Mouse (Mus musculus) MEL (cell line): ENCODE measurements at regions not wholly inside any gene's neighbourhood (a gene's known extent, or its start where the extent isn't known, plus 50 kb on each side); places are given as distances from the start of the nearest gene placed in this dataset.
A peak's percentile ranks its signal among the peaks of the same experiment; 100 is the strongest.

Experiments used
- DNase-seq: peaks from one replicate; pipeline ENCODE4 v3.0.0; 2011; ENCODE audit warnings: low read depth, low spot score
- H3K27ac ChIP-seq: 2 replicates; pipeline ENCODE4 v1.5.1; 2012; ENCODE audit warnings: low read depth, mild to moderate bottlenecking, control low read depth, low read length, moderate library complexity; ENCODE audit not compliant: control insufficient read depth
- H3K27me3 ChIP-seq, 2 experiments: fragments of 150-350 bp in 1 of 2; sonication (generic) in 1 of 2; 2 replicates each; pipeline ENCODE4 v1.6.1; 2012; ENCODE audit warnings: low read length in 2 of 2, mild to moderate bottlenecking in 2 of 2, improper control_type of control experiment in 1 of 2, moderate library complexity in 1 of 2; ENCODE audit not compliant: insufficient read depth in 2 of 2, control insufficient read depth in 1 of 2
- H3K36me3 ChIP-seq, 2 experiments: 2 replicates each; pipeline ENCODE4 v1.6.1; 2012 to 2014; ENCODE audit warnings: low read length in 2 of 2, improper control_type of control experiment in 1 of 2, inconsistent platforms in 1 of 2, mild to moderate bottlenecking in 1 of 2; ENCODE audit not compliant: insufficient read depth in 2 of 2, control insufficient read depth in 1 of 2
- H3K4me1 ChIP-seq, 2 experiments: fragments of 150-350 bp in 1 of 2; sonication (generic) in 1 of 2; 2 replicates each; pipeline ENCODE4 v1.6.1; 2012; ENCODE audit warnings: low read length in 2 of 2, improper control_type of control experiment in 1 of 2, mild to moderate bottlenecking in 1 of 2; ENCODE audit not compliant: insufficient read depth in 2 of 2, control insufficient read depth in 1 of 2
- H3K4me3 ChIP-seq, 2 experiments: fragments of 150-350 bp in 1 of 2; sonication (generic) in 1 of 2; 2 replicates each; pipeline ENCODE4 v1.5.1; 2012; ENCODE audit warnings: low read depth in 2 of 2, low read length in 2 of 2, mild to moderate bottlenecking in 2 of 2, moderate library complexity in 2 of 2, control low read depth in 1 of 2, improper control_type of control experiment in 1 of 2; ENCODE audit not compliant: control insufficient read depth in 1 of 2, insufficient read depth in 1 of 2
- H3K79me2 ChIP-seq: 2 replicates; pipeline ENCODE4 v1.6.1; 2012; ENCODE audit warnings: mild to moderate bottlenecking, low read length, moderate library complexity; ENCODE audit not compliant: control insufficient read depth, poor library complexity, insufficient read depth
- H3K9ac ChIP-seq: 2 replicates; pipeline ENCODE4 v1.6.1; 2012; ENCODE audit warnings: low read depth, mild to moderate bottlenecking, control low read depth, low read length, moderate library complexity; ENCODE audit not compliant: control insufficient read depth, poor library complexity, severe bottlenecking
- H3K9me3 ChIP-seq: fragments of 150-350 bp; sonication (generic); replicated peaks from 2 replicates; pipeline ENCODE4 v1.6.1; 2012; ENCODE audit warnings: mild to moderate bottlenecking, low read length, improper control_type of control experiment, moderate library complexity; ENCODE audit not compliant: insufficient read depth
- CTCF ChIP-seq, 3 experiments: IDR thresholded peaks in 2 of 3; conservative IDR thresholded peaks in 1 of 3; 2 replicates each; pipeline ENCODE4 v1.5.1; 2011 to 2012; ENCODE audit warnings: low read length in 3 of 3, low read depth in 2 of 3, mild to moderate bottlenecking in 2 of 3, improper control_type of control experiment in 1 of 3, inconsistent platforms in 1 of 3, mixed read lengths in 1 of 3, moderate library complexity in 1 of 3; ENCODE audit not compliant: control insufficient read depth in 1 of 3, insufficient read depth in 1 of 3, poor library complexity in 1 of 3, severe bottlenecking in 1 of 3
- ETS1 ChIP-seq: IDR thresholded peaks from 2 replicates; pipeline ENCODE4 v1.6.1; 2012; ENCODE audit warnings: low read depth, mild to moderate bottlenecking, inconsistent platforms, low read length, improper control_type of control experiment, moderate library complexity
- GABPA ChIP-seq: IDR thresholded peaks from 2 replicates; pipeline ENCODE4 v1.6.1; 2012; ENCODE audit warnings: low read depth, mild to moderate bottlenecking, inconsistent platforms, low read length, improper control_type of control experiment, moderate library complexity
- GATA1 ChIP-seq: IDR thresholded peaks from 2 replicates; pipeline ENCODE4 v1.6.1; 2011; ENCODE audit warnings: low read depth, low read length, improper control_type of control experiment
- JUND ChIP-seq: IDR thresholded peaks from 2 replicates; pipeline ENCODE4 v1.6.1; 2011; ENCODE audit warnings: low read depth, mild to moderate bottlenecking, improper control_type of control experiment, low read length
- MAFK ChIP-seq: IDR thresholded peaks from 2 replicates; pipeline ENCODE4 v1.6.1; 2011; ENCODE audit warnings: low read depth, mild to moderate bottlenecking, low read length, improper control_type of control experiment, borderline replicate concordance
- MEF2A ChIP-seq: IDR thresholded peaks from 2 replicates; pipeline ENCODE4 v1.6.1; 2014; ENCODE audit warnings: low read depth, mild to moderate bottlenecking, inconsistent platforms, low read length, improper control_type of control experiment; ENCODE audit not compliant: poor library complexity, insufficient replicate concordance, severe bottlenecking; ENCODE audit errors: extremely low read depth
- MXI1 ChIP-seq: IDR thresholded peaks from 2 replicates; pipeline ENCODE4 v1.6.1; 2011; ENCODE audit warnings: mild to moderate bottlenecking, low read depth, low read length, improper control_type of control experiment
- NELFE ChIP-seq: IDR thresholded peaks from 2 replicates; pipeline ENCODE4 v1.6.1; 2011; ENCODE audit warnings: low read depth, low read length, improper control_type of control experiment
- TBP ChIP-seq: IDR thresholded peaks from 2 replicates; pipeline ENCODE4 v1.8.0; 2011; ENCODE audit warnings: low read depth, low read length, improper control_type of control experiment
- UBTF ChIP-seq: IDR thresholded peaks from 2 replicates; pipeline ENCODE4 v1.6.1; 2012; ENCODE audit warnings: low read depth, mild to moderate bottlenecking, inconsistent platforms, low read length, improper control_type of control experiment, moderate library complexity, borderline replicate concordance; ENCODE audit not compliant: insufficient read depth
- USF2 ChIP-seq, 2 experiments: IDR thresholded peaks; 2 replicates each; pipeline ENCODE4 v1.6.1; 2011 to 2012; ENCODE audit warnings: improper control_type of control experiment in 2 of 2, low read length in 2 of 2, borderline replicate concordance in 1 of 2, inconsistent platforms in 1 of 2, low read depth in 1 of 2, mild to moderate bottlenecking in 1 of 2; ENCODE audit not compliant: insufficient read depth in 1 of 2

GRCm38 (mm10) chr4:131356316-131356715 is 412.1 kb downstream of the Matn1 start:
- H3K27ac ChIP-seq: no peak overlapping the region
- no peak overlapping the region for H3K4me3 ChIP-seq
- no peak overlapping the region for H3K9ac ChIP-seq
- no peak for TF ChIP-seq MEF2A
- peak; percentile 60; the same call in 1 of the 2 replicates for TF ChIP-seq MAFK
- no peaks in the 10 kb centered on the region for H3K4me1 ChIP-seq
- no peaks in the 10 kb centered on the region for H3K79me2 ChIP-seq
- no peaks in the 10 kb centered on the region for H3K36me3 ChIP-seq
- DNase-seq: no peak
- no peaks in the 10 kb centered on the region; a peak in 1 of 4 replicates for H3K27me3 ChIP-seq
- H3K9me3 ChIP-seq: no peaks in the 10 kb centered on the region

DNA sequence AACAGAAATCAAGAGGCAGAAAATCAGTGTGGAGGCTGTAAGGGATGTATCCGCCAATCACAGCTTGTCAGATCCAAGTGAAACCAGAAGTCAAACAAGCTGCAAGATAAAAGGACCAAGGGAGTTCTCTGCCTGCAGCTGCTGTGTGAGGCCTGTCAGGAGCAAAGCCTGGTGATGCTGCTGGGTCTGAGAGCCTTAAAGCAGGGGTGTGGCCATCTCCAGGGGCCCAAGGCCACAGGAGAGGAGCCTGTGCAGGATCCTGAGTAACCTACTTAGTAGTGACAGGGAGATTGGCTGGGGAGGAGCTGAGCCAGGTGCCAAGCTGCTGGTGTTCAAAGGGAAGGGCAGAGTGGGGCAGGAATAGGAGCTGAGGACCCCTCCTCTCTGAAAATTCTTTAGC is 418.8 kb downstream of the Matn1 start:
- TF ChIP-seq MXI1 (no peak), GABPA (no peak), ETS1 (no peak), UBTF (no peak), JUND (no peak), NELFE (no peak), GATA1 (no peak), USF2 (IDR thresholded peaks at IDR 0.05; ENCODE audit: borderline replicate concordance in 1 of 2, insufficient read depth in 1 of 2, low read depth in 1 of 2, low read length in 2 of 2) (no peak)
- no peaks in the 10 kb centered on the region for H3K27me3 ChIP-seq
- H3K36me3 ChIP-seq: no peaks in the 10 kb centered on the region
- H3K9me3 ChIP-seq: no peaks in the 10 kb centered on the region
- no peak overlapping the region for H3K4me3 ChIP-seq
- no peak overlapping the region for H3K9ac ChIP-seq
- no peaks in the 10 kb centered on the region for H3K4me1 ChIP-seq
- H3K27ac ChIP-seq: no peak overlapping the region
- DNase-seq: no peak
- H3K79me2 ChIP-seq: no peaks in the 10 kb centered on the region

DNA sequence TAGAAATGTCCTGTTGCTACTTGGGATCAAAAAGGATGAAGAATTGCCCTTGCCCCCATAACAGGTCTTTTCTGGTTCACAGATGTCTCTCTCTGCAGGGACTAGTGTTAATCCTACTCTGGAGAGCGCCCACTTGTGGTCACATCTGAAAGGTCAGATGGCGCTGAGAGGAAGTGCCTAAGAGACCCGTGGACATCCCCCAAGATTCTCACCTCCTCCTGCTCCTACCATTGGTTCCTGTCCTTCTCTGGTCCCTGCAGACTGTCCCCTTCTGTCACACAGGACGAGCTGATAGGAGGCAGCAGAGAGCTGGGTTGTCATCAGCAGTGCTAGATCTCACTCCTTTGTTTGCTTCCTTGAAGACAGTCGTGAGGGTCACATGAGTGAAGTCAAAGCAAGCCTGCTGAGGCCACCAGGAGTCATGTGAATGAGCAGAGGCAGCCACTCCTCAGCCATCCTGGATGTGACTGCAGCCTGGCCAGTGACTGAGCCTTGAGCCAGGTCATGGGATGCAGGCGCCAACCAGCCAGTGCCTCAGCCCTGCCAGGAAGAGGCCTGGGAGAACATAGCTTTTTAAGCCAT is 420.6 kb downstream of the Matn1 start:
- no peaks in the 10 kb centered on the region for H3K9me3 ChIP-seq
- no peak for TF ChIP-seq TBP
- TF ChIP-seq CTCF (IDR thresholded peaks at IDR 0.05 in 2 of 3, conservative IDR thresholded peaks at IDR 0.05 in 1 of 3; ENCODE audit: control insufficient read depth in 1 of 3, insufficient read depth in 1 of 3, low read depth in 2 of 3, low read length in 3 of 3, poor library complexity in 1 of 3, severe bottlenecking in 1 of 3): 0 out of 6 replicates have a peak, but pooled peaks of 1 of the 3 experiments have one; percentile 2
- TF ChIP-seq, all 39 proteins: peak for 1
- Histone ChIP-seq H3K36me3 (no peaks in the 10 kb centered on the region), H3K9ac (no peak overlapping the region), H3K4me1 (no peaks in the 10 kb centered on the region), H3K79me2 (no peaks in the 10 kb centered on the region), H3K27ac (no peak overlapping the region), H3K4me3 (no peak overlapping the region), H3K27me3 (no peaks in the 10 kb centered on the region)
- no peak for DNase-seq
